Mouse (Mus musculus): ENCODE data around the gene Crocc2. TPM values are rescaled to one million over a fixed set of nuclear protein-coding genes. Genes with fewer than 3 reads are reported as not detected.
A peak's percentile ranks its signal among the peaks of the same experiment; 100 is the strongest.

Crocc2 gene
- polyA plus RNA-seq, 1 experiment from 2014 or later = 0.24 TPM

DNA sequence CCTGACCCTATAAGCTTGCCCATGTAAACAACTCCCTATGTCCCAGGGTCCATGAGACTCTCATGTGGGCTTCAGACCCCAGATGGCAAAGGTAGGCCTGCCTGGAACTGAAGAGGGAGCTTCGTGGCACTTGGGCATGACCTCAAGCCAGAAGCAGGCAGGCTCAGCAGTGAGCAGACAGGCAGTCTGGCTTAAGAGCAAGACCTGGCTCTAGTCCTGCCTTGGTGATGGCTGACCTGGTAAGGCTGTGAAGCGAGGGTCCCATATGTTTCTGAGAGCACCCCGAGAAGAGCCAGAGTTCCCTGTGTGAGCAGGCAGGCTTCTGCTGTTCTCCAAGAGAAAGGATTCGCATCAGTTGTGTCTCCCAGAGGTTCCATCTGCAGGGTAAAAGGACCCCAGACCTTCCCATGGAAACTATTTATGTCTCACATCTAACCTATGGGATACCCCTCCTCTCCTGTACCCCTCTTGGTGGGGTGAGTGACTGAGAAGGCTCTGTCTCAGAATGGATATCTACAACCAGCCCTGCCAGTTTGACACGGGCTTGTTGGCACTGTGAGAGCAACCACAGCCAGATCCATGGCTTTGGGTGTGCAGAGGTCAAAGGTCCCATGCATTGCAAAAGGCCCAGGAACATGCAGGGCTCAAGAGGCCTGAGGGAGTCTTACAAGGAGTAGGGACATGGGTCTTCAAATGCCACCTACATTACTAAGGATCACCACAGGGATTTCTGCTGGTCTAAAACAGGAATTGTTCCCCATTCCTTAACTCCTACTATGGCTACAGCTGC is 57.4 kb downstream of the Crocc2 start:
- Histone ChIP-seq H3K27me3 (peaks cover 6% of the 10 kb centered on the region), H3K4me3 (replicated peaks) (no peak overlapping the region), H3K9me3 (no peaks in the 10 kb centered on the region), H3K27ac (no peak overlapping the region), H3K4me2 (replicated peaks) (no peak overlapping the region), H3K4me1 (replicated peaks) (peaks cover 11% of the 10 kb centered on the region; the same call in 1 of the 2 replicates), H3K9ac (replicated peaks) (no peak overlapping the region), H3K36me3 (no peaks in the 10 kb centered on the region)
- ATAC-seq = no peak
- 84% methylated on average over 5 of the region's 5 CpGs for WGBS

DNA sequence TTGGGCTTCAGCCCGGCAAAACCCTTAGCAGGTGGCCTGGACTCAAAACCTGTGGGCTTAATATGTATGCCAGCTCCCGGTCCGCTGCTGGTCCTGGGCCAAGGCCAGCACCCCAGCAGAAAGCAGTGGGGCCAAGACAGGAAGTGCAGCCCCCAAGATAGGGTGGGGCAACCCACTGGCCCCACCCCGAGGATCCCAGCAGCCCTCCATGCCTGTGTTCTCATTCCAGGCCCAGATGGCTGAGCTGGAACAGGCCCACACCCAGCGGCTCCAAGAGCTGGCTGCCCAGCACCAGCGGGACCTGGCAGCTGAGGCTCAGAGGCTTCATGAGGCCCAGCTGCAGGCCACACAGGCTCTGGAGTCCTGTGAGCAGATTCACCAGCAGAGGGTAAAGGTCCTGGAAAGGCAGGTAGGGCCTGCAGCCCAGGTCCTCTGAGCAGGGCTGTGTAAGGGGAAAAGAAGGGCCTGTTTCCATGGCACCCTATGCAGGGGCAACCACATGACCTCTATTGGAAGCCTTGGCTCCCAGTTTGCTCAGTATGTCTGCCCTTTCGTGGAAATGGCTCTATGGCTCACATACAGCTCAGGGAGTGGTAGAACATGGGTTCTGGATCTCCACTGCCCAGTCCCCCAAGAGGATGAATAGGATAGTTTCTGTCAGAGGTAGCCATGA is 58.9 kb downstream of the Crocc2 start:
- Histone ChIP-seq H3K9ac (replicated peaks) (no peak overlapping the region), H3K9me3 (no peaks in the 10 kb centered on the region), H3K4me3 (replicated peaks) (no peak overlapping the region), H3K4me2 (replicated peaks) (no peak overlapping the region), H3K36me3 (no peaks in the 10 kb centered on the region), H3K27me3 (peaks cover 6% of the 10 kb centered on the region), H3K27ac (no peak overlapping the region), H3K4me1 (replicated peaks) (peaks cover 11% of the 10 kb centered on the region; the same call in 1 of the 2 replicates)
- 70% methylated on average over 7 of the region's 7 CpGs for WGBS
- peak; percentile 34; the same call in 1 of the 2 replicates for ATAC-seq

DNA sequence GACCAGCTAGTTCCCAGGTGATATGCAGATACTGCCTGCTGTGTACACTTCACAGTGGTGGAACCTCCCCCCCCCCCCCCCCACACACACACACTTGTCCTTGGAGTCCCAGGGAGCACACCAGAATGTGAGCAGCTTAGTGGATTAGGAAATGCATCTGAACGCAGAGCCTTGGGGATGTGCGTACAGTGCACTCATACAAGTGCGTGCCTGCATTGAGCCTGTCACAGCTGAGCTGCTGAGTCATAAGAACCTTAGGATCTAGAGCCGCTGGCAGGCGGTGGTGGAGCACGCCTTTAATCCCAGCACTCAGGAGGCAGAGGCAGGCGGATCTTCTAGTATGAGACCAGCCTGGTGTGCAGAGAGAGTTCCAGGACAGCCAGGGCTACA is 59.4 kb downstream of the Crocc2 start:
- no peaks in the 10 kb centered on the region for H3K9me3 ChIP-seq
- H3K4me2 ChIP-seq (replicated peaks) = no peak overlapping the region
- peaks cover 11% of the 10 kb centered on the region; the same call in 1 of the 2 replicates for H3K4me1 ChIP-seq (replicated peaks)
- H3K27ac ChIP-seq = no peak overlapping the region
- 93% methylated on average over 7 of the region's 7 CpGs for WGBS
- H3K4me3 ChIP-seq (replicated peaks) = no peak overlapping the region
- no peak overlapping the region for H3K9ac ChIP-seq (replicated peaks)
- H3K36me3 ChIP-seq = no peaks in the 10 kb centered on the region
- no peak for ATAC-seq
- peaks cover 6% of the 10 kb centered on the region for H3K27me3 ChIP-seq

DNA sequence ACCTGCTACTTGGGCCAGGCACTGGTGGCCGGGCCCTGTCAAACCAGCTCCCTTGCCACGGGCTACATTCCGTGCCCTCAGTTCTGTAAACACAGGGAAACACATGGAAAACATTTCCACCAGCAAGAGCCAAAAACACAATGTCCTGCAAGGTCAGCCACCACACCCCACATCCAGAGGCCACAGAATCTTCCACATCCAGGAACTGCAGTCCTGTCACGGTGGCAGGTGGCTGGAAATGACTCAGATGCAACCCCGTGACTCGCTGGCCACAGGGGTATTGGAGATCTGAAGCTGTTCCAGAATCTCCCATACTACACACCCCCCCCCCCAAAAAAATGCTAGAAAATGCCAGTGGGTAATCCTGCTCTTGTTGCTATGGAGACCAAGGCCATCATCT is 60.7 kb downstream of the Crocc2 start:
- Histone ChIP-seq H3K36me3 (no peaks in the 10 kb centered on the region), H3K4me3 (replicated peaks) (no peak overlapping the region), H3K9ac (replicated peaks) (no peak overlapping the region), H3K4me1 (replicated peaks) (peaks cover 8% of the 10 kb centered on the region; the same call in 1 of the 2 replicates), H3K9me3 (no peaks in the 10 kb centered on the region), H3K27ac (no peak overlapping the region), H3K27me3 (peaks cover 10% of the 10 kb centered on the region), H3K4me2 (replicated peaks) (no peak overlapping the region)
- 88% methylated on average over 6 of the region's 6 CpGs for WGBS
- ATAC-seq = no peak

DNA sequence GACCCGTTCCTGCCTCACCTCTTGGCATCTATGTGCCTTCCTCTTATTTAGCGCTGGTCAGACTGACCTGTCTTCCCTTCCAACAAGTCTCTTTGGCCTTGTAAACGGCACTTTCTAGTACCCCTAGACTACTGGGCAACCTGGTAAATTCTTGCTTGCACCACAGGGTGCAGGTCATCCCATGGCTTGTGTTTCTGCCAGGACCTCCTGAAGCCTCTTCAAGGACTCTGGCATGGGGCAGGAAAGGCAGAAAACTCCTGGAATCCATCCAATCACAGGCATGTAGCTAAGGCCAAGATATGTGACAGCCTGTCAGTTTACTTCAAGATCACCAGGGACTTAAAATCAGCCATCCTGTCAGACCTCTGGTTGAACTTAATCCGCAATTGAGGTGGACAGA is 61.1 kb downstream of the Crocc2 start:
- Histone ChIP-seq H3K36me3 (no peaks in the 10 kb centered on the region), H3K4me1 (replicated peaks) (peaks cover 8% of the 10 kb centered on the region; the same call in 1 of the 2 replicates), H3K4me3 (replicated peaks) (no peak overlapping the region), H3K27ac (no peak overlapping the region), H3K4me2 (replicated peaks) (no peak overlapping the region), H3K9me3 (no peaks in the 10 kb centered on the region), H3K27me3 (peaks cover 13% of the 10 kb centered on the region), H3K9ac (replicated peaks) (no peak overlapping the region)
- ATAC-seq = no peak
- 79% methylated on average over 4 of the region's 4 CpGs for WGBS

DNA sequence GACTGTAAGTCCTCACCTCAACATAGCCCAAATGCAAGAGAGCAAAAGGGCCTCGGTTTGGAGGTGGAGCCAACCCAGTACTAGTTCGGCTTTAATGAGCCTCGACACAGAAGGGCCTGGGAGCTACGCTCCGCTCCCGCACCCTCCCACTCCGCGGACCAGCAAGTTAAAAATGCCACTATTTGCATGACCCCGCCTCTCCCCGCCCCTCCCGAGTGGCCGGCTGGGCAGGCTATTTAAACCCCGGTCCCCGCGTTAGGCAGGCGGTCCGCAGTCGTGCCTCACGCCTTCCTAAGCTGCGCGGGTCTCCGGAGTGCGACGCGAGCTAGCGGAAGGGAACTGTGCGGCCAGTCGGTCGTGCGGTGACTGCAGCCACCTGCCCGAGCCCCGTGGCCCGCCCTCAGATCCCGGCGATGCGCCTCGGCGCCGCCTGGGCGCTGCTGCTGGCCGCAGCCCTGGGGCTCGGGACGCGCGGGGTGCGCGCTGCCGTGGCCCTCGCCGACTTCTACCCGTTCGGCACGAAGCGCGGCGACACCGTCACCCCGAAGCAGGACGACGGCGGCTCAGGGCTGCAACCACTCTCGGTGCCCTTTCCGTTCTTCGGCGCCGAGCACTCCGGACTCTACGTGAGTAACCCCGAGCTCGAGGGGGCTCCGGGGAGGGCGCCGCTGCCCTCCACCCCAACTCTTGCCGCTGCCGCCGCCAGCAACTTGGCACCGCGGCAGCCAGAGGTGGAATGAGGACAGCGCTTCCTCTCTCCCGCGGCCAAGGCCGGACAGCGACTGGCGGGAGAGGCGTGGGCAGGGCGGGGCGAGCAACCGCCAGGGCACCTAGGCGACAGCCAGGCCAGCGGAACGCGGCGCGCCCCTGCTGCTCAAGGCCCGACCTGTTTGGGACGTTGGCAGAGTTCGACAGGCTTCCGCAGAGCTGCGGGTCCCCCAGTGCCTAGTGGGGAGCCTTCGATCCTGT is 67.3 kb downstream of the Crocc2 start, which contains the start of gene Sned1:
Gene Sned1 (plus strand): TSS at position 266 of the 969 bp plus-strand sequence.
- peak; percentile 88 for ATAC-seq
- no peak within 1 kb of the TSS for H3K27ac ChIP-seq
- H3K9ac ChIP-seq (replicated peaks) = peak within 1 kb of the TSS; percentile 69
- H3K4me2 ChIP-seq (replicated peaks) = peak within 1 kb of the TSS; percentile 99
- H3K9me3 ChIP-seq = no peaks in the 10 kb centered on the region
- peak within 1 kb of the TSS; percentile 56 for H3K4me3 ChIP-seq (replicated peaks)
- peaks cover 14% of the 10 kb centered on the region for H3K4me1 ChIP-seq (replicated peaks)
- 1% methylated on average over 97 of the region's 100 CpGs for WGBS
- peaks cover 52% of the 10 kb centered on the region for H3K27me3 ChIP-seq
- no peaks in the 10 kb centered on the region for H3K36me3 ChIP-seq

DNA sequence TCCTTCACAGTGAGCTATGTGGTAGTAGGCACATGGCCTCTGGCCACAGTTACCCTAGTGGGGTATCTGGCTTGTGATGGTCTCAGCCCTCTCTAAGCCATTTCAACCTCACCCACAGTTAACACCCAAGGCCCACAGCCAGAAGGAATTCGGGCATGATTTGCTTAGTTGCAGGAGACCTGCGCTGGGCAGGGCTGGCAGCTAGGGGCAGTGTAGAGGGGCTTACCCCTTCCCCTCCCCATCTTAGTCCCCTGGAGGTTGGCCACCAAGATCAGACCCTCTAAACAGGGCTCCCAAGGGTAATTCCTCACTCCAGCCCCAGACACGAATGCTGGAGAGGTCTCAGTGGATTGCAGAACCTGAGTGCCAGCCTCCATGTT is 68.0 kb downstream of the Crocc2 start:
- Histone ChIP-seq H3K36me3 (no peaks in the 10 kb centered on the region), H3K9me3 (no peaks in the 10 kb centered on the region), H3K9ac (replicated peaks) (peak overlapping the region; percentile 69), H3K4me1 (replicated peaks) (peaks cover 14% of the 10 kb centered on the region), H3K27me3 (peaks cover 52% of the 10 kb centered on the region), H3K27ac (no peak overlapping the region), H3K4me3 (replicated peaks) (peak overlapping the region; percentile 56), H3K4me2 (replicated peaks) (peak overlapping the region; percentile 99)
- 9% methylated on average over 3 of the region's 3 CpGs for WGBS
- ATAC-seq = peak; percentile 40

DNA sequence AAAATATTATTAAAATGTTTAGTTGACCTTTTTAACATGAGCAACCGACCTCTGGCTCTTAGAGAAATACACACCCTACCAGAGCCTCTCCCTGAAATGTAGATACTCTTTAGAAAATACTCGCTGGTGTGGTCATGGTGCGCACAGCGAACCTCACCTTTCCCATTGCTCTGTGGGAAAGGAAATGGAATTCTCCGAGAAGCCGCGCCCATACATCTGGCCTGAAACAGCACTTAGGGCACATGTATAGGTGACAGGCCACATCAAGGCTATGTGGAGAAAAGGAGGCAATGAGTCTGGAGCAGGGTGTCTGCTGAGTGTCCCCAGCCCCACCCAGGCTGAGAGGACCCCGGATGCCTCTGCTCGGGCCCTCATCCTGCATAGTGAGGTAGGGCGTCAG is 69.2 kb downstream of the Crocc2 start:
- peaks cover 52% of the 10 kb centered on the region for H3K27me3 ChIP-seq
- ATAC-seq = no peak
- peaks cover 14% of the 10 kb centered on the region for H3K4me1 ChIP-seq (replicated peaks)
- no peaks in the 10 kb centered on the region for H3K9me3 ChIP-seq
- H3K9ac ChIP-seq (replicated peaks) = no peak overlapping the region
- 95% methylated on average over 10 of the region's 10 CpGs for WGBS
- no peak overlapping the region for H3K27ac ChIP-seq
- no peaks in the 10 kb centered on the region for H3K36me3 ChIP-seq
- H3K4me3 ChIP-seq (replicated peaks) = no peak overlapping the region
- no peak overlapping the region for H3K4me2 ChIP-seq (replicated peaks)

DNA sequence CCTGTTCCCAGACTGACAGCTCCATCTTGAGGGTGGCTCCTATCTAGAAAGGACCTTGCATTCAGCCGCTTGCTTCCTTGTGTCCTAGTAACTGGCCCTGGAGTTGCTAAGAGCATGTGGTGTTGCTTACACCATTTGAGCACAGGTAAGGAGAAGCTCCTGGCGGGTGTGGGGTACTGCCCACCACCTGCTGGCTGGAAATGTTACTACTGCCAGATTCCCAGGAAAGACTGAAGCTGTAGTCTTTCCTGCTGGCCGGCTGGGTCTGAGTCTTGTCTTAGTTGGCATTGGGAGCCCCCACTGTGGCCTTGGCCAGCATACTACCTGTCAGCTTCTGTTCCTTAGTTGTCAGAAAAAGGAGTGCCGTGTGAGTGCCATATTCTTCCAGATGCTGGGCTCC is 69.7 kb downstream of the Crocc2 start:
- no peaks in the 10 kb centered on the region for H3K9me3 ChIP-seq
- H3K9ac ChIP-seq (replicated peaks) = no peak overlapping the region
- H3K4me1 ChIP-seq (replicated peaks) = peaks cover 14% of the 10 kb centered on the region
- no peak for ATAC-seq
- H3K4me3 ChIP-seq (replicated peaks) = no peak overlapping the region
- no peaks in the 10 kb centered on the region for H3K36me3 ChIP-seq
- WGBS = 58% methylated on average over 4 of the region's 4 CpGs
- H3K27me3 ChIP-seq = peaks cover 52% of the 10 kb centered on the region
- H3K27ac ChIP-seq = no peak overlapping the region
- no peak overlapping the region for H3K4me2 ChIP-seq (replicated peaks)

DNA sequence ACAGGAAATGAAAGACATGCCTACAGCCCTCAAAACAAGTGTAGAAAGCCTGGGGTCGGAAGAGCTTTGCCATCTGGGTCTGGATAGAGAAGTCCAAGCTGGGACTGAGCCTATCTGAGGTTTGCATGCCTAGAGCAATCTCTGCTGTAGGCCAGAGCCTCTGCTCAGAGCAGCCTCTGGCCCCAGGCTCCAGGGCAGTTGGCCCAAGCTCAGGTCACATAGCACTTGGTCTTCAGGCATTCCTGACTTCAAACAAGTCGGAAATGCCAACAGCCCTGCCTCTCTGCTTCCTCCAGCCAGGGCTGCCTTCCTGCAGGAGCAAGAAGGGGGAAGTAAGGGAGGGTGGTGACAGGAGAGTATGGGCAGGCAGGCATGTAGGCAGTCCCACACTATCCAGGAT is 77.4 kb downstream of the Crocc2 start:
- no peaks in the 10 kb centered on the region for H3K9me3 ChIP-seq
- H3K4me3 ChIP-seq (replicated peaks) = no peak overlapping the region
- H3K4me1 ChIP-seq (replicated peaks) = no peaks in the 10 kb centered on the region
- H3K27ac ChIP-seq = no peak overlapping the region
- H3K27me3 ChIP-seq = no peaks in the 10 kb centered on the region
- no peaks in the 10 kb centered on the region for H3K36me3 ChIP-seq
- no peak for ATAC-seq
- WGBS = 77% methylated on average over 2 of the region's 2 CpGs
- H3K9ac ChIP-seq (replicated peaks) = no peak overlapping the region
- no peak overlapping the region for H3K4me2 ChIP-seq (replicated peaks)

DNA sequence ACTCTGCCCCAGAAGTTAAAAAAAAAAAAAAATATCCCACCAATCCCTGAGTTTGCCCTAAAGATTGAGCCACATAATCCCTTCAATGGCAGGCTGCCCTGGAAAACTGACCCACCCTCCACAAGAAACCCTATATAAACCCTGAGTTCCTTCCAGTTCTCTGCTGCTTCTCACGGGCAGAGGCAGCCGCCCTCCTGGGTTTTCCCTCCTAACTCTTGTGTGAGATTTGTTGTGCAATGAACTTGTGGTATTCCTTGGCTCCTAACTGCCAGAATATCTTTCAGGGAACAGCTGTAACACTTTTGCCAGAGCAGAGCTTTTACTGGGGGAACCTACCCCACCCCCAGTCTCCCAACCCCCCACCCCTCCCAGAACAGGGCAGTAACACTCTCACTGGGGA is 84.1 kb downstream of the Crocc2 start:
- no peak overlapping the region for H3K4me3 ChIP-seq (replicated peaks)
- no peak for ATAC-seq
- 68% methylated on average over 2 of the region's 2 CpGs for WGBS
- no peak overlapping the region for H3K9ac ChIP-seq (replicated peaks)
- H3K27ac ChIP-seq = no peak overlapping the region
- no peaks in the 10 kb centered on the region for H3K9me3 ChIP-seq
- no peak overlapping the region for H3K4me2 ChIP-seq (replicated peaks)
- no peaks in the 10 kb centered on the region for H3K27me3 ChIP-seq
- H3K36me3 ChIP-seq = no peaks in the 10 kb centered on the region
- no peaks in the 10 kb centered on the region for H3K4me1 ChIP-seq (replicated peaks)

Data from midbrain, embryonic 13.5 days (tissue).